Comparison of ENCODE assay signal across 14 mouse cellular contexts in the genomic region with DNA sequence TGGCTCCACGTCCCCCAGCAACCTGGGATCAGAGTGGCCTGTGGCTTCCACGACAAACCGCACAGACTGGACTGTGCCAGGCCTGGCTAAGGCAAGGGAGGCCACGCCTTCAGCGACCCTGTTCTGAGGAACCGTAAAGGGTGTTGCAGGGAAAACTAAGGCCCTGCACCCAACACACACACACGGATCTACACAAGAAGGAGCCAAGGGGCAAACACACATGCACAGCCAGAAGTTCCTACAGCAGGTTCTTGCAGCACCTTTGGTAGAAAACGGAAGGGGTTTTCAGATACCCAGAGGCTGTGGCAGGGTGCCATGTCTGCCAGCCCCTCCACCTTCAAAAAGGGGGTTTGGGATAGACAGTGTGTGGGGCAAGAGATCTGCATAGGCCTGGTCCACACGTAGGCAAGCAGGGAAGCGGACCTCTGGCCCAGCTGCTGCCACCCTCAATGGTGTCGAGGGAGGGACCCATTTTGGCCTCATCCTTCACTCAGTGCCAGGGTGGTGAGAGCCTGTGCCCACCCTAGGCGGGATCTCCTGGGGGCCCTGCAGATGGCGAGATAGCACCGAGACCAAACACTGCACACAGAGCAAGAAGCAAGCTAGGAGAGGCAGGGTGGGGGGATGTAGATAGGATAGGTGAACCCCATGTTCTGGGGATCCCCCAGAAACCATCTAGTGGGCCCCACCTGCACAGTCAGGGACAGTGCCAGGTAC. TPM values are rescaled to one million over a fixed set of nuclear protein-coding genes. Genes with fewer than 3 reads are reported as not detected.
A peak's percentile ranks its signal among the peaks of the same experiment; 100 is the strongest.
DNase-seq lines count a peak whose midpoint lies in the region; ATAC-seq and TF ChIP-seq lines count a peak whose summit lies in the region.
"Had no signal": no experiment of that assay in that cellular context is flagged by ENCODE, and none has a peak within 500 bp of the region (broad histone marks: within the 10 kb centered on the region; RNA-seq: fewer than 3 reads in every experiment).

No protein-coding gene starts in this region.

- H3K4me2 ChIP-seq in embryonic facial prominence, embryonic 13.5 days = no peak overlapping the region
- H3K4me2 ChIP-seq in neural tube, embryonic 12.5 days (replicated peaks) = no peak overlapping the region; the same call in 1 of the 2 replicates
- no peak overlapping the region for H3K4me2 ChIP-seq in hindbrain, embryonic 15.5 days
- no peak overlapping the region for H3K4me2 ChIP-seq in stomach, postnatal 0 days (replicated peaks; ENCODE audit: low read depth)
- H3K4me2 ChIP-seq: embryonic facial prominence, embryonic 15.5 days had no signal

- intact Hi-C loops in gastrocnemius, postnatal 14 days (cut with DNase I; ENCODE audit: low total_unique reads) = no loop called here

- no peaks in the 10 kb centered on the region for H3K9me3 ChIP-seq in embryonic facial prominence, embryonic 13.5 days
- no peaks in the 10 kb centered on the region for H3K9me3 ChIP-seq in embryonic facial prominence, embryonic 10.5 days
- no peaks in the 10 kb centered on the region for H3K9me3 ChIP-seq in neural tube, embryonic 12.5 days
- no peaks in the 10 kb centered on the region for H3K9me3 ChIP-seq in hindbrain, embryonic 15.5 days
- no peaks in the 10 kb centered on the region for H3K9me3 ChIP-seq in stomach, postnatal 0 days (ENCODE audit: control insufficient read depth, low read length)
- H3K9me3 ChIP-seq: embryonic facial prominence, embryonic 15.5 days; heart, embryonic 10.5 days; midbrain, embryonic 12.5 days had no signal

- ATAC-seq in embryonic facial prominence, embryonic 13.5 days (ENCODE audit: insufficient number of reproducible peaks, insufficient read depth, low FRiP score, low TSS enrichment, low read depth) = no peak
- ATAC-seq in neural tube, embryonic 12.5 days (ENCODE audit: low FRiP score, low read depth) = no peak
- ATAC-seq in hindbrain, embryonic 15.5 days (ENCODE audit: low FRiP score, low read depth) = 0 out of 2 replicates have a peak, but pooled peaks have one; percentile 5
- no peak for ATAC-seq in stomach, postnatal 0 days (ENCODE audit: low FRiP score, low TSS enrichment)

- no peak for DNase-seq in embryonic facial prominence, embryonic 10.5 days (ENCODE audit: low spot score)
- no peak for DNase-seq in neural tube, embryonic 10.5 days (ENCODE audit: extremely low spot score, low spot score)
- peak; percentile 30 for DNase-seq in stomach, postnatal 0 days (ENCODE audit: low spot score)
- DNase-seq in adrenal gland, adult 8-10 months = no peak
- no peak for DNase-seq in gastrocnemius, postnatal 14 days
- DNase-seq: kidney, postnatal 14 days; thymus, adult 18-20 months had no signal

- 88% methylated on average over 14 of the region's 14 CpGs for WGBS in embryonic facial prominence, embryonic 13.5 days
- 93% methylated on average over 14 of the region's 14 CpGs for WGBS in embryonic facial prominence, embryonic 10.5 days
- WGBS in neural tube, embryonic 12.5 days = 92% methylated on average over 14 of the region's 14 CpGs
- 88% methylated on average over 14 of the region's 14 CpGs for WGBS in hindbrain, embryonic 15.5 days
- WGBS in stomach, postnatal 0 days = 75% methylated on average over 14 of the region's 14 CpGs

- peaks cover 60% of the 10 kb centered on the region for H3K36me3 ChIP-seq in embryonic facial prominence, embryonic 13.5 days
- peaks cover 66% of the 10 kb centered on the region for H3K36me3 ChIP-seq in embryonic facial prominence, embryonic 10.5 days (replicated peaks)
- peaks cover 58% of the 10 kb centered on the region for H3K36me3 ChIP-seq in neural tube, embryonic 12.5 days
- peaks cover 7% of the 10 kb centered on the region; the same call in 1 of the 2 replicates for H3K36me3 ChIP-seq in hindbrain, embryonic 15.5 days
- H3K36me3 ChIP-seq in stomach, postnatal 0 days (ENCODE audit: control insufficient read depth, insufficient read depth, low read length) = peaks cover 24% of the 10 kb centered on the region

- H3K9ac ChIP-seq in embryonic facial prominence, embryonic 13.5 days = 0 out of 2 replicates have a peak overlapping the region, but pooled peaks have one; percentile 51
- peak overlapping the region; percentile 17; the same call in 1 of the 2 replicates for H3K9ac ChIP-seq in neural tube, embryonic 12.5 days
- H3K9ac ChIP-seq in hindbrain, embryonic 15.5 days = no peak overlapping the region
- no peak overlapping the region for H3K9ac ChIP-seq in stomach, postnatal 0 days (ENCODE audit: low read length)
- H3K9ac ChIP-seq: embryonic facial prominence, embryonic 15.5 days had no signal

- TF ChIP-seq CTCF in stomach, postnatal 0 days (IDR thresholded peaks at IDR 0.05; ENCODE audit: low read depth) = no peak

- no peak overlapping the region for H3K4me3 ChIP-seq in embryonic facial prominence, embryonic 13.5 days
- no peak overlapping the region for H3K4me3 ChIP-seq in embryonic facial prominence, embryonic 10.5 days
- H3K4me3 ChIP-seq in neural tube, embryonic 12.5 days = peak overlapping the region; percentile 7; the same call in 1 of the 2 replicates
- no peak overlapping the region for H3K4me3 ChIP-seq in hindbrain, embryonic 15.5 days
- no peak overlapping the region for H3K4me3 ChIP-seq in stomach, postnatal 0 days (ENCODE audit: low read depth, low read length)
- H3K4me3 ChIP-seq: embryonic facial prominence, embryonic 15.5 days; heart, embryonic 10.5 days; midbrain, embryonic 12.5 days had no signal

- peaks cover 73% of the 10 kb centered on the region for H3K4me1 ChIP-seq in embryonic facial prominence, embryonic 13.5 days
- H3K4me1 ChIP-seq in embryonic facial prominence, embryonic 10.5 days = peaks cover 71% of the 10 kb centered on the region
- peaks cover 62% of the 10 kb centered on the region for H3K4me1 ChIP-seq in neural tube, embryonic 12.5 days
- peaks cover 85% of the 10 kb centered on the region for H3K4me1 ChIP-seq in hindbrain, embryonic 15.5 days (replicated peaks)
- H3K4me1 ChIP-seq in stomach, postnatal 0 days (replicated peaks; ENCODE audit: control insufficient read depth, insufficient read depth) = 0 out of 2 replicates have a peak, but pooled peaks cover 2% of the 10 kb centered on the region

- no peaks in the 10 kb centered on the region for H3K27me3 ChIP-seq in embryonic facial prominence, embryonic 13.5 days
- no peaks in the 10 kb centered on the region for H3K27me3 ChIP-seq in embryonic facial prominence, embryonic 10.5 days (replicated peaks; ENCODE audit: low read depth, poor library complexity, severe bottlenecking)
- no peaks in the 10 kb centered on the region for H3K27me3 ChIP-seq in neural tube, embryonic 12.5 days (replicated peaks)
- no peaks in the 10 kb centered on the region for H3K27me3 ChIP-seq in hindbrain, embryonic 15.5 days
- H3K27me3 ChIP-seq in stomach, postnatal 0 days (ENCODE audit: control insufficient read depth, insufficient read depth, low read length) = no peaks in the 10 kb centered on the region
- H3K27me3 ChIP-seq: embryonic facial prominence, embryonic 15.5 days; midbrain, embryonic 12.5 days had no signal

- TF ChIP-seq EP300 in stomach, postnatal 0 days (optimal IDR thresholded peaks at IDR 0.05) = no peak

- no peak overlapping the region for H3K27ac ChIP-seq in embryonic facial prominence, embryonic 13.5 days
- no peak overlapping the region for H3K27ac ChIP-seq in embryonic facial prominence, embryonic 10.5 days (replicated peaks)
- H3K27ac ChIP-seq in neural tube, embryonic 12.5 days = no peak overlapping the region
- H3K27ac ChIP-seq in hindbrain, embryonic 15.5 days (replicated peaks) = no peak overlapping the region
- H3K27ac ChIP-seq in stomach, postnatal 0 days (replicated peaks) = no peak overlapping the region
- H3K27ac ChIP-seq: heart, embryonic 10.5 days; midbrain, embryonic 12.5 days had no signal

RNA-seq across cellular contexts. Expression of a gene that starts 6.8 kb away (rescaled TPM):
- polyA plus RNA-seq in embryonic facial prominence, embryonic 13.5 days (2015; fragmentation: Nextera tagmentation; extraction: Ambion mirVana) = 0.32 and 0.39 TPM in 2 replicates
- polyA plus RNA-seq in embryonic facial prominence, embryonic 10.5 days (2016; fragmentation: Nextera tagmentation; extraction: Ambion mirVana) = not detected in 2 replicates
- 0.31 and 1.0 TPM in 2 replicates for polyA plus RNA-seq in neural tube, embryonic 12.5 days (2016; fragmentation: Nextera tagmentation; extraction: Ambion mirVana)
- 0.44 TPM in 1 of 2 replicates, not detected in the other for polyA plus RNA-seq in hindbrain, embryonic 15.5 days (2015; fragmentation: Nextera tagmentation; extraction: Ambion mirVana)
- polyA plus RNA-seq in stomach, postnatal 0 days (2015; fragmentation: Nextera tagmentation; extraction: Ambion mirVana) = 0.81 TPM in 1 of 2 replicates, not detected in the other
- 1 to 10 TPM in 3 of 4 experiments, not detected in 1; 1.1 to 2.4 (median 1.6) TPM for total RNA-seq in adrenal gland, adult 8-10 months (2022)
- under 1 TPM; 0.47 to 0.55 TPM for total RNA-seq in gastrocnemius, postnatal 14 days (2021)
- total RNA-seq: liver, adult 2 months had no signal
- polyA plus RNA-seq: heart, embryonic 10.5 days; liver, adult 2 months had no signal

RNA-seq across cellular contexts. Expression of a gene that starts 7.3 kb away (rescaled TPM):
- polyA plus RNA-seq in embryonic facial prominence, embryonic 13.5 days (2015; fragmentation: Nextera tagmentation; extraction: Ambion mirVana) = 54.7 and 56.7 TPM in 2 replicates
- polyA plus RNA-seq in embryonic facial prominence, embryonic 10.5 days (2016; fragmentation: Nextera tagmentation; extraction: Ambion mirVana) = 16.1 and 18.1 TPM in 2 replicates
- 32.8 and 36.6 TPM in 2 replicates for polyA plus RNA-seq in neural tube, embryonic 12.5 days (2016; fragmentation: Nextera tagmentation; extraction: Ambion mirVana)
- polyA plus RNA-seq in hindbrain, embryonic 15.5 days (2015; fragmentation: Nextera tagmentation; extraction: Ambion mirVana) = 60.8 and 64.5 TPM in 2 replicates
- 33.3 and 34.8 TPM in 2 replicates for polyA plus RNA-seq in stomach, postnatal 0 days (2015; fragmentation: Nextera tagmentation; extraction: Ambion mirVana)
- 10 to 100 TPM; 55.0 to 88.9 (median 65.5) TPM for total RNA-seq in adrenal gland, adult 8-10 months (2022)
- 10 to 100 TPM; 21.2 to 23.5 TPM for total RNA-seq in gastrocnemius, postnatal 14 days (2021)

RNA-seq across cellular contexts. Expression of a gene that starts 22.7 kb away (rescaled TPM):
- 4.7 and 5.4 TPM in 2 replicates for polyA plus RNA-seq in embryonic facial prominence, embryonic 13.5 days (2015; fragmentation: Nextera tagmentation; extraction: Ambion mirVana)
- polyA plus RNA-seq in embryonic facial prominence, embryonic 10.5 days (2016; fragmentation: Nextera tagmentation; extraction: Ambion mirVana) = 1.8 and 2.2 TPM in 2 replicates
- 13.2 and 13.6 TPM in 2 replicates for polyA plus RNA-seq in neural tube, embryonic 12.5 days (2016; fragmentation: Nextera tagmentation; extraction: Ambion mirVana)
- polyA plus RNA-seq in hindbrain, embryonic 15.5 days (2015; fragmentation: Nextera tagmentation; extraction: Ambion mirVana) = 49.9 and 61.3 TPM in 2 replicates
- 2.0 and 2.5 TPM in 2 replicates for polyA plus RNA-seq in stomach, postnatal 0 days (2015; fragmentation: Nextera tagmentation; extraction: Ambion mirVana)
- total RNA-seq in adrenal gland, adult 8-10 months (2022) = 10 to 100 TPM in 2 of 4 experiments, 1 to 10 TPM in 2; 6.4 to 11.9 (median 9.4) TPM
- 1 to 10 TPM; 1.9 to 2.6 TPM for total RNA-seq in gastrocnemius, postnatal 14 days (2021)

RNA-seq across cellular contexts. Expression of a gene that starts 49.6 kb away (rescaled TPM):
- polyA plus RNA-seq in embryonic facial prominence, embryonic 13.5 days (2015; fragmentation: Nextera tagmentation; extraction: Ambion mirVana) = 69.2 and 74.4 TPM in 2 replicates
- polyA plus RNA-seq in embryonic facial prominence, embryonic 10.5 days (2016; fragmentation: Nextera tagmentation; extraction: Ambion mirVana) = 66.3 and 68.6 TPM in 2 replicates
- 73.1 and 79.2 TPM in 2 replicates for polyA plus RNA-seq in neural tube, embryonic 12.5 days (2016; fragmentation: Nextera tagmentation; extraction: Ambion mirVana)
- 68.7 and 69.6 TPM in 2 replicates for polyA plus RNA-seq in hindbrain, embryonic 15.5 days (2015; fragmentation: Nextera tagmentation; extraction: Ambion mirVana)
- polyA plus RNA-seq in stomach, postnatal 0 days (2015; fragmentation: Nextera tagmentation; extraction: Ambion mirVana) = 30.5 and 31.4 TPM in 2 replicates
- 10 to 100 TPM; 22.0 to 27.1 (median 23.5) TPM for total RNA-seq in adrenal gland, adult 8-10 months (2022)
- total RNA-seq in gastrocnemius, postnatal 14 days (2021) = 1 to 10 TPM; 7.4 to 7.6 TPM

Comparison
In these comparisons a context has a peak if more than half of its experiments do, and no peak if none do; other contexts are left out.
1. H3K9ac ChIP-seq: peak in embryonic facial prominence, embryonic 13.5 days (single experiment) and neural tube, embryonic 12.5 days (single experiment); none in hindbrain, embryonic 15.5 days (single experiment) and stomach, postnatal 0 days (single experiment).